Mouse (Mus musculus) adrenal gland, postnatal 14 days (tissue): ENCODE data around the gene 1700088E04Rik. TPM values are rescaled to one million over a fixed set of nuclear protein-coding genes. Genes with fewer than 3 reads are reported as not detected.

Source experiments
- DNase-seq: peaks from one replicate; pipeline ENCODE4 v3.0.0; 2021; ENCODE audit warnings: mixed read lengths
- long read RNA-seq, 2 experiments: library from polyadenylated mRNA; stranded (forward); transcript quantifications; one replicate each; pipeline ENCODE4 v2.0.0; 2021
- total RNA-seq: library from RNA; stranded (reverse); gene quantifications from 2 replicates; pipeline ENCODE4 v1.2.3, GENCODE M21; 2021

1700088E04Rik gene
- total RNA-seq, result 4.4 and 4.7 TPM in 2 replicates
- long read RNA-seq, experiment 1, partial matches to known transcripts, result 0 of 4 reads
- long read RNA-seq, experiment 1, other reads (novel, unspliced or antisense), result 1 of 4 reads
- long read RNA-seq, experiment 2, partial matches to known transcripts, result 0 of 5 reads
- long read RNA-seq, experiment 2, other reads (novel, unspliced or antisense), result 0 of 5 reads

DNA sequence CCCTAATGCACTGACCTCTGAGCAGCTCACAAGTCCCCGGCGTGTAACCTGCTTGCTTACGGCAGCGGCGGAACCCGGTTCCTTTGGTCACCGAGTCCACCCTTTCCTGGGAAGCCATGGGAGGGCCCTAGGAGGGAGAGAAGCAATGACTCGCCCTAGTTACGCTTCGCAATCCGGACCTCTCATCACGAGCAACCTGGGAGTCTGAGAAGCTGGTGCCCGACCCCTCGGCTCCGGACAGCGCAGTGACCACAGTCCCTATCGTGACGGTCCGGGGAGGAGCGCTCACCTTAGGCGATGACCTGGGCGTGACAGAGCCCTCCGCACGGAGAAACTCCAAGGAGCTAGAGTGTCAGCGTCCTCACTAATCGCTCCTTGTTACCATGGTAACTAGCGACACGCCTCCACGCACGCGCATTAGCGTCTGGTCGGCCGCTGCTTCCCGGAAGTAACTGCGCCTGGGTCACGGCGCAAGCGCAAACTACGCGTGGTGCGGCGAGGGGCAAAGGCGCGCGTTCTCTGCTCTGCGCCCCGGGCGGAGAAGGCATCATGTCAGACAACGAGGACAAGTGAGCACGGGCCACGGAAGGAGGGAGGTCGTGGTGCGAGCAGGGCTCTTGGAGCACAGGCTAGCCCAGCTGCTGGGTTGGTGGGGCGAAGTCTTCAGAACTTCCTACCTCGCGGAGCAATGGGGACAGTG lies at the start of gene 1700088E04Rik, which contains the start of gene Polr2f:
1700088E04Rik (minus strand) TSS at position 388 of the 700 bp plus-strand sequence.
Polr2f (plus strand) TSS at position 144 of the 700 bp plus-strand sequence.
- DNase-seq, result peak; percentile 97

DNA sequence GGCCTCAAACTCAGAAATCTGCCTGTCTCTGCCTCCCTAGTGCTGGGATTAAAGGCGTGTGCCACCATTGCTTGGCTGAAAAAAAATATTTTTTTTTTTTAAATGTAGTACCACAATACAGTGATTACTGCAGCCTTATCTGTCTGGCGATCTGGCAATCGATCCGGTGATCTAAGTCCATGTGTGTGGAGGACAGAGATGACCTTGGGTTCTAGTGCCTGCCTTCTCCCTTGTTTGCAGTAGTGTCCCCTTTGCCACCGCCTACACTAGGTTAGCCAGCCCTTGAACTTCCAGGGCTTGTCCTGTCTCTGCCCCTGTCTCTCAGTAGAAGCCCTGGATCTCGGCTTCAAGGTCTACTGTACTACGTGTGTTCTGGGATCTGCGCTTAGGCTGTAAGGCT lies 46.8 kb upstream of the 1700088E04Rik start:
- DNase-seq, result no peak

GRCm38 (mm10) chr15:79185213-79185612 lies 44.2 kb upstream of the 1700088E04Rik start:
- DNase-seq, result no peak

- DNase-seq, result no peak
Observed at GRCm38 (mm10) chr15:79176905-79177304, 35.9 kb upstream of the 1700088E04Rik start.

GRCm38 (mm10) chr15:79166712-79167111 lies 25.7 kb upstream of the 1700088E04Rik start:
- DNase-seq, result no peak

- no peak for DNase-seq
Observed at GRCm38 (mm10) chr15:79165140-79165539, 24.1 kb upstream of the 1700088E04Rik start, which contains the start of gene Sox10. TSS of gene Sox10 (minus strand) at chr15:79165240.

- peak; percentile 3 for DNase-seq
Observed at GRCm38 (mm10) chr15:79164251-79164650, 23.2 kb upstream of the 1700088E04Rik start.

GRCm38 (mm10) chr15:79162822-79163221 lies 21.8 kb upstream of the 1700088E04Rik start:
- no peak for DNase-seq

GRCm38 (mm10) chr15:79162301-79162700 lies 21.2 kb upstream of the 1700088E04Rik start:
- DNase-seq, result no peak

- DNase-seq, result peak; percentile 67
Observed at GRCm38 (mm10) chr15:79155572-79155971, 14.5 kb upstream of the 1700088E04Rik start.

DNA sequence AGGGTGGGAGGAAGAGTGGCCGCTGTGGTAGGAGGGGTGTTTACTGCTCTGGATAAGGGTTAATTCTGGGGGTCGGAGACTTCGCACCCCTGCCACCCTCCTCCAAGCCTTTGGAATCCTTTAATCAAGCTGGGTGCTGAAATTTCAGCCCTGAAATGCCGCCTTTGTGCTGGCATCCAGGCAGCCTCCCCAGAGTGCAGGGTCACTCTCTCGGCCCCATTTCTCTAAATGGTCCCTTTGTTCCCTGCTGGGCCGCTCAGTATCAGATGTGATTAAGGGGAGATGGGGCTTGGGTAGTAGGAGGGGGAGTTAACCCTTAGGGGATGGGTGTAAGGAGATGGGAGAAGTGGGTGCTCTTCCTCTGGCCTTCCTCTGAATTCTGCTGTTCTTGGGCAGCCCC lies 11.7 kb upstream of the 1700088E04Rik start:
- DNase-seq, result no peak

DNA sequence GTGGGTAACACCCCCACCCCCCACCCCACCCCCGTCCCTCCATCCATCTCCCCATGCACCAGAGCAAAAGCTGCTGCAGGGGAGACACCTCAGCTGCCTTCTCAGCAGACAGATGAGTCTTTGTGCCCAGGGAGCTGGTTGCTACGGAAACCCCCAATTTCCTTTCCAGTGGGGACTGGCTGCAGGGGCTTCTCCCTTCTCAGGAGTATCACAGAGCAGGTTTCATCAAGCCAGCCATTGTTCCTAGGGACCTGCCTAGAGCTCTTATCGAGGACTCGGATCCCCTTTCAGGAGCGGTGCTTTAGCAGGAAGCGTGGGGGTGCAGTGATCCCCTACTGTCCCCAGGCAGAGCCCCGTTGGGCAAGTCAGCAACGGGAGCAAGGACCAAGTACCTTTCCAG lies 10.8 kb upstream of the 1700088E04Rik start:
- DNase-seq, result no peak

GRCm38 (mm10) chr15:79148533-79148932 lies 7.5 kb upstream of the 1700088E04Rik start:
- peak; percentile 92 for DNase-seq

DNA sequence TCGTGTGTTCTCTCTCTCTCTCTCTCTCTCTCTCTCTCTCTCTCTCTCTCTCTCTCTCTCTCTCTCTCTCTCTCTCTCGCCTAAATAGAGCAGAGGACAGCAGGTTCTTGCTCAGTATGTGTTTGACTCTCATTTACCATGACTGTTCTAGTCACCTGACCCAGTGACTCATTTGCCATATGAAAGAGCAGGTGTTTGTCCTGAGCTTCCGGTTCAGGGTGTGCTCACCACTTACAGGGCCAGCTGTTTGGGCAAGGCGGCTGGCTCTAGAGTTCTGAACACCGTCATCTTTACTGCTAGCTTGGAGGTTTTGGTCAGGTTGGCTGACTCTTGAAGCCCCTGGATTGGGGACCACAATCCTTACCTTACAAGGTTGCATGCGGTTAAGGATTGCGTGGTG lies 4.5 kb upstream of the 1700088E04Rik start:
- DNase-seq, result no peak

- no peak for DNase-seq
Observed at GRCm38 (mm10) chr15:79144021-79144420, 3.0 kb upstream of the 1700088E04Rik start.

- no peak for DNase-seq
Observed at GRCm38 (mm10) chr15:79143316-79143715, 2.3 kb upstream of the 1700088E04Rik start.

DNA sequence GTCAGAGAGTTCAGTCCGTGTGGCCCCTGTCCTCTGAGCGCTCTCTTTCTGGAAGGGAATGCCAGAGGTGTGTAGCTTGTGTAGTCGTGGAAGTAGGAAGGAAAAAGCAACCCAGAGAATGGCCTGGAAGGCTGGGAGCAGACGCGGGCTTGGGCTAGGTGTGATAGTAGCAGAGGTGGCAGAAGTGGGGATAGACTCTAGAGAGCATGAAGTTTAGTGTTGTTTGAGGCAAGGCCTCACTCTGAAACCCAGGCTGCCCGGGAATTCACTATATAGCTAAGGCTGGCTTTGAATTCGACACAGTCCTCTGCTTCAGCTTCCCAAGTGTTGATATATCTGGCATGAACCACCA lies 489 bp upstream of the 1700088E04Rik start:
- no peak for DNase-seq

GRCm38 (mm10) chr15:79139640-79140039 lies 1.4 kb downstream of the 1700088E04Rik start:
- no peak for DNase-seq

DNA sequence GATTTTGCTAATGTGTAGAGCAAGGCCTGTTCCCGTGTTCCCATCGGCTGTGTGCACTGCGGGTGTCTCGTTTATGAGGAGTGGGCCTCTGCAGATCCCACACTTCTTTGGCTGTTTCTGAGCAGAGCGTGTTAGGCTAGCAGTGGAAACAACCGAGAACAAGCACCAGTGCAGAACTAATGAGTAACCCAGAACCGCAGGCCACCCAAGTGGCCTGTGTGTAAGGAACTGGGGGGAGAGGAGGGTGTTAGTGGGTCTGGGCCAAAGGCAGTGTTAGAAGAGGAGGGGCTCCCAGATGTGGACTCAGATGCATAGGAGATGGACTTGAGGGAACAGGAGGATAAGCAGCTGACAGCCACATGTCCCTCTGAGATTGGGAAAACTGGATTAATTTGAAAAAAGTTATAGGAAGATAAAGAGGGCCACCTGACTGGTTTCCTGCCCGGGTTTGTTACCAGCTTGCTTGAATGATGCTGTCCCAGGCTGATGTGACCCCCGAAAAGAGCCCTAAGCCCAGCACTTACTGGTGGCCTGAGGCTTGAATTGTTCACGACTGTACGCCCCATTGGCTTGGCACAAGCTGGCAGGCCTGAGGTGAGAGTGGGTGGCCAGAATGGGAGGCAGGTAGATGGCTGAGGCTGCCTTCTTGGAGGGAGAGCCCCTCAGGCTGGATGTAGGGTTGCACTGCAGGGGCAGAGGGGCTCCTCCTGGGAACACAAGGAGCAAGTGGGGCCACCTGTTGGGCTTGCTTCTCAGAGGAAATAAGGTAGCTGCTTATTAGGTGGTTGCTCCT lies 5.1 kb downstream of the 1700088E04Rik start:
- DNase-seq, result no peak

DNA sequence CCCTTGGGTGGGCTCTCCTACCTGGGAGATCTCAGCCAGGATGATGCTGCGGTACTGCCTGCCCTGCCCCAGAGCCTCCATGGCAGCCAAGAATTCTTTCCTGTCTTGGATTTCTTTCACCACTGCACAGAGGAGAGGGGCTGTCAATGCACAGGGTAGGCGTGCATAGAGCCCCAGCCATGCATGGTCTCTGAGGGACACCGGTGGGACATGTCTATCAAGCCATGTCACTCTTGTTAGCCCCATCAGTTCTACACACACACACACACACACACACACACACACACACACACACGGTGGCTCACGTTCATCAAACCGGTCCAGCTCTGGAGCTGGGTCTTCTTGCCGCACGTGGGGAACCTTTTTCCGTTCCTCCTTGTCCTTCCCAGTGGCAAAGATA lies 5.7 kb downstream of the 1700088E04Rik start:
- DNase-seq, result no peak

DNA sequence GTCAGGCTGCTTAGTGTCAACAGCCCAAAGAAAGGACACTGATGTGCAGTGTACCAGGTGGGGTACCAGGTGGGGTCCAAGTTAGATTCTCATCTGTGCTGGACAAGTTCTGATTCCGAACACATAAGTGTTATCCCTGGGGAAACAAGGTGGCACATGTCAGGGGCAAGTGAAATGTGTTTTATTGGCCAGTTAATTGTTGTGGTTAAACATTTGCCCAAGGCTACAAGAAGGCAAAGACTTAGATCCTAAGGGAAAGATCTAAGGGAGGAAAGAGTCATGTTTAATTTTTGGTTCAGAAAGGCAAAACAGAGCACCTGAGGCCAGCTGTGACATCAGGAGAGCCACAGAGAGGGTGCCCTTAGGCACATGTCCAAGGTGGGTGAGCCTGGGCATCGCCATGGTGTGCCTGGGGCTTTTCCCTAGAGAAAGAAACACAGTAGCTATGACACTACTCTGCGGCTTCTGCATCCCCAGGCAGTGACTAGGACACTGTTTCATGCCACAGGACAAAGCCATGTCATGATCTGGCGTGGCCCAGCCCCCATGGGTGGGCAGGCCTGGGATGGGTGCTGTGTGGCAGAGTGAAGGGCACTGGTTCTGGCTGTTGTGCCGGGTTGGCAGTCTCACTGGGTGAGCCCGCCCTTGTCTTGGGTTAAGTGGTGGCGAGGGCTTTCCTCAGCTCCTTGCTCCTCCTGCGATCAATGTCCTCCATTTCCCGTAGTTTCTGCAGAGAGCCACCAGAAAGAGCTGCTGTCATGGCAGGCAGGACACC lies 6.4 kb downstream of the 1700088E04Rik start:
- DNase-seq, result no peak

DNA sequence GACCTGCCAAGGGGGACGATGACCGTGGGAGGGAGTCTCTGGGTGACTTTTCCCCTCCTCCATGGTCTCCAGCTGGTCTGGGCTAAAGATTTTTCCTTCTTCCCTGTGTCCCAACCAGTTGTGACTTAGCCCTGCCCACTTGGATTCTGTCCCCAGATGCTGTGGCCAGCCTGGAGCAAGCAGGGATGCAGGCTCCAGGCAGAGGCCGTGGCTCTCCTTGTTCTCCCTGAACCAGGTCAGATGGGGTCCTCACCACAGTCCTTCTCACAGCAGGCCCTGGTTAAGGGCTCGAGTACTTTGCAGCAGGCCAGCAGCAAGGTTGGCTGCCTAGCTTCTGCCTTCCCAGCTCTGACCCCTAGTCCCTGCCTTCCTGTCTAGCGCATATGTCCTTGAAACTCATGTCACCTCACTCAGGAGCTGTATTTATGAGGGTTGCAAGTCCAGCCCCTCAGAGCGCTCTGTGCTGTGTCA lies 7.8 kb downstream of the 1700088E04Rik start:
- DNase-seq, result peak; percentile 68
